Mouse (Mus musculus) olfactory bulb, adult 2 months (tissue): ENCODE data around the gene Mef2c. TPM values are rescaled to one million over a fixed set of nuclear protein-coding genes. Genes with fewer than 3 reads are reported as not detected.

Experiments
- H3K27ac ChIP-seq: fragments of 200-500 bp; 2 replicates; pipeline ENCODE4 v1.5.1; 2012; ENCODE audit warnings: low read depth, low read length; ENCODE audit not compliant: insufficient read depth
- H3K4me1 ChIP-seq: fragments of 200-500 bp; 2 replicates; pipeline ENCODE4 v1.6.1; 2012; ENCODE audit warnings: low read length; ENCODE audit not compliant: control insufficient read depth, insufficient read depth
- H3K4me3 ChIP-seq: fragments of 200-500 bp; 2 replicates; pipeline ENCODE4 v1.5.1; 2012; ENCODE audit warnings: mild to moderate bottlenecking, low read depth, low read length, moderate library complexity; ENCODE audit not compliant: insufficient read depth
- CTCF ChIP-seq: fragments of 200-500 bp; IDR thresholded peaks from 2 replicates; pipeline ENCODE4 v1.5.1; 2012; ENCODE audit warnings: low read depth, mild to moderate bottlenecking, low read length, moderate library complexity; ENCODE audit not compliant: insufficient read depth
- POLR2A ChIP-seq: fragments of 200-500 bp; IDR thresholded peaks from 2 replicates; pipeline ENCODE4 v1.6.1; 2012; ENCODE audit warnings: mild to moderate bottlenecking, low read depth, low read length, moderate library complexity; ENCODE audit not compliant: insufficient read depth
- WGBS: fragments of 180-500 bp; shearing (Covaris S2); methylation state at CpG from one replicate; pipeline ENCODE4 v1.1.7; 2018; 5-methylcytosine and 5-hydroxymethylcytosine counted together
- polyA plus RNA-seq: library from polyadenylated mRNA; stranded (reverse); fragments of >200 nt; gene quantifications from 2 replicates; pipeline ENCODE4 v1.2.4, GENCODE M21; 2012; ENCODE audit warnings: low replicate concordance; ENCODE audit not compliant: missing spikeins, insufficient read depth, insufficient read length

Gene Mef2c
- polyA plus RNA-seq, 1 experiment = 512 TPM

DNA sequence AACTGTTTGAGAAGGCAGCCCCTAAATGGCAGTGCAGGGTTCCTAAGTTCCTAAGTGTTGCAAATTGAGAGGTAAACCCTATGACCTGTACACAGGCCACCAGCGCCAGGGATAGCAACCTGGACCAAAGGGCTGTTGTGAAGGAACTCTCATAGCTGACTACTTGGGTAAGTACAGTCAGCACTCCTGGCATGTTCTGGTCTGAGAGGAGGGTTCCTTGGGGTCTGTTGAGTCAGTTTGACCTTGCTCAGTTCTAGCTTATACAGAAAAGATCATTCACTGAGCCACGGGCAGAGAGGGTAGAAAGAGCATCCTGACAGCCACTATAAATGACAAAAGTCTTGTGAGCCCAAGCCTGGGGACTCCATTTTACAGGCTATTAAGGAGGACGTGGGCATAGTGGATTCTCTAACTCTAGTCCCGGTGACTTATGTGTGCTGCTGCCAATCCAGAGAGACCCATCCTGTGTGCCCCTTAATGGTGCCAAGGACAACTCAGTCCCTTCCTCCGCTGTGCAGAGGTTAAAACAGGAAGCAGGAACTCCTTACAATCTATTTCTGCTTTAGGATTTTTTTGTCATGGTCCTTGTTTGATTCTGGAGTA, 209.0 kb downstream of the Mef2c start:
- no peak overlapping the region for H3K4me3 ChIP-seq
- no peak for TF ChIP-seq POLR2A
- TF ChIP-seq CTCF = no peak
- H3K27ac ChIP-seq = no peak overlapping the region
- peaks cover 4% of the 10 kb centered on the region; the same call in 1 of the 2 replicates for H3K4me1 ChIP-seq
- WGBS = 62% methylated on average over 5 of the region's 5 CpGs

- Histone ChIP-seq H3K4me3 (peak overlapping the region; percentile 11; the same call in 1 of the 2 replicates), H3K4me1 (peaks cover 4% of the 10 kb centered on the region; the same call in 1 of the 2 replicates), H3K27ac (peak overlapping the region; percentile 19)
- 41% methylated on average over 19 of the region's 19 CpGs for WGBS
- TF ChIP-seq CTCF (no peak), POLR2A (no peak)
Observed at GRCm38 (mm10) chr13:83713661-83714291, 209.9 kb downstream of the Mef2c start.

DNA sequence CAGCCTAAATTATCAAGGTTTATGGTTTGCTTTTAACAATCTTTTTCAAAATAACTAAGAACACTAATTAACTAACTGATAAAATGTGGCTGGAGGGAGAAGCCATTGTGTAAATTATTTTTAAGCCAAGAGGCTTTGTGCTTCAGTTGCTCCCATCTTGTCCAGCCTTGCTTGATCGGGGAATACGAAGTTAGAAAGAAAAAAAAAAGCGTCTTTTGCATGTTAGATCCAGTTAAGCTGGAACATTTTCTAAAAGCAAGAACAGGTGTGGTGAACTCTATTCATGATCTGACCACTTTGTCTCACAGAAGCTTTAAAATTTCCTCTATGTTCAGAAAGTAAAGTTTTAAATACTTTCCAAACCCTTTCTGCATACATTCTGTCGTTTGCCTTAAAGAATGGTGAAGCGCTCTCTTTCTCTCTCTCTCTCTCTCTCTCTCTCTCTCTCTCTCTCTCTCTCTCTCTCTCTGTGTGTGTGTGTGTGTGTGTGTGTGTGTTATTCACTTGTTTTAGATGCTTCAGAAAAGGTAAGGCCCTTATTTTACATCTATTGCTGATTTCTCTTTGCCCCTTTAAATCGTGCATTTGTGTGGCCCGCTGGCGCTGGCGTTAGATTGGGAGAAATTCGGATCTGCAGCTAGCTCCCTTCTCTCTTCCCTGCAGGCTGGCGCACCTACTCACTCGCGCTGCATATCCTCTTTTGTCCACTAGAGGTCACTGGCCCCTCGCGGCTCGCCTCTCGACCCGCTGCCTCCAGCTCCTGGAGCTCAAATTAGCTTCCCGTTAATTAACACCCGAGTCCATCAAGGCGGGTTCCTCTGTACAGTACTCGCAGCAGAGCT, 210.9 kb downstream of the Mef2c start:
- Histone ChIP-seq H3K4me1 (peaks cover 4% of the 10 kb centered on the region; the same call in 1 of the 2 replicates), H3K27ac (peak overlapping the region; percentile 99), H3K4me3 (peak overlapping the region; percentile 83)
- 5% methylated on average over 22 of the region's 22 CpGs for WGBS
- TF ChIP-seq POLR2A (no peak), CTCF (peak; percentile 95)

GRCm38 (mm10) chr13:83715308-83715785, 211.5 kb downstream of the Mef2c start:
- Histone ChIP-seq H3K27ac (peak overlapping the region; percentile 99), H3K4me1 (peaks cover 4% of the 10 kb centered on the region; the same call in 1 of the 2 replicates), H3K4me3 (peak overlapping the region; percentile 83)
- WGBS = 2% methylated on average over 14 of the region's 14 CpGs
- no peak; the same call in 1 of the 2 replicates for TF ChIP-seq POLR2A
- no peak for TF ChIP-seq CTCF

GRCm38 (mm10) chr13:83715971-83716615, 212.3 kb downstream of the Mef2c start:
- 5% methylated on average over 27 of the region's 27 CpGs for WGBS
- Histone ChIP-seq H3K27ac (peak overlapping the region; percentile 99), H3K4me1 (peaks cover 4% of the 10 kb centered on the region; the same call in 1 of the 2 replicates)

More at GRCm38 (mm10) chr13:83715971-83716615, 212.3 kb downstream of the Mef2c start:
- TF ChIP-seq POLR2A (no peak), CTCF (no peak)
- peak overlapping the region; percentile 83 for H3K4me3 ChIP-seq
